Mouse (Mus musculus) megakaryocyte, adult 5-6 weeks (primary cell): ENCODE data around the gene Plcg1. TPM values are rescaled to one million over a fixed set of nuclear protein-coding genes. Genes with fewer than 3 reads are reported as not detected.

ENCODE experiments used
- total RNA-seq, 2 experiments: library from RNA; stranded (forward) in 1 of 2; stranded (reverse) in 1 of 2; fragments of 153-499, 151-499 nt in 1 of 2; fragments of 221-1000, 200-1000 nt in 1 of 2; gene quantifications; 2 replicates each; pipeline versions ENCODE4 v1.2.3 to v1.2.4; 2015 to 2017

Plcg1 gene
- total RNA-seq, 2 experiments from 2014 or later: 3.3 to 6.9 TPM

Other genes starting within 250 kb of the Plcg1 start
- 70.9 and 75.9 TPM in 2 replicates for gene Top1, start 85.4 kb upstream of the Plcg1 start, total RNA-seq (2015)
- 99.2 and 125 TPM in 2 replicates for gene Top1, start 85.4 kb upstream of the Plcg1 start, total RNA-seq (2017)
- 2.9 and 6.2 TPM in 2 replicates for gene Zhx3, start 141.7 kb downstream of the Plcg1 start, total RNA-seq (2015)
- 2.8 and 3.9 TPM in 2 replicates for gene Zhx3, start 141.7 kb downstream of the Plcg1 start, total RNA-seq (2017)
- not detected in 2 replicates for gene Lpin3, start 149.4 kb downstream of the Plcg1 start, total RNA-seq (2015)
- not detected in 2 replicates for gene Lpin3, start 149.4 kb downstream of the Plcg1 start, total RNA-seq (2017)
- not detected in 2 replicates for gene Emilin3, start 181.0 kb downstream of the Plcg1 start, total RNA-seq (2015)
- gene Emilin3, start 181.0 kb downstream of the Plcg1 start, total RNA-seq (2017): not detected in 2 replicates